Mouse (Mus musculus) activated CD4-positive, CD25-positive, alpha-beta regulatory T cell, adult 4 months (primary cell): Measurements from ENCODE around the gene Zswim3. TPM values are rescaled to one million over a fixed set of nuclear protein-coding genes. Genes with fewer than 3 reads are reported as not detected.
"Not testable (repeated sequence)": the region's sequence is repeated elsewhere in the genome, so short reads cannot be mapped to it uniquely, and the experiment has no call there.

Source experiments
- ATAC-seq: one replicate; pipeline ENCODE4 v1.8.0; 2017
- polyA plus RNA-seq, 2 experiments: library from polyadenylated mRNA; unstranded; fragments of 100-300 nt; shearing (Covaris generic); gene quantifications; one replicate each; pipeline ENCODE4 v1.2.1; 2017

The Zswim3 gene
- polyA plus RNA-seq, 2 experiments from 2014 or later = 3.8 to 5.4 TPM

- ATAC-seq = no peak
These were observed 8.7 kb downstream of the Zswim3 start for GRCm38 (mm10) chr2:164813557-164813956.

- ATAC-seq = no peak
These were observed 10.4 kb downstream of the Zswim3 start for GRCm38 (mm10) chr2:164815348-164815747.

- ATAC-seq = no peak
These were observed 10.9 kb downstream of the Zswim3 start for GRCm38 (mm10) chr2:164815821-164816220.

GRCm38 (mm10) chr2:164817206-164817605 lies 12.3 kb downstream of the Zswim3 start:
- no peak for ATAC-seq

- no peak for ATAC-seq
These were observed 12.8 kb downstream of the Zswim3 start for GRCm38 (mm10) chr2:164817703-164818102.

DNA sequence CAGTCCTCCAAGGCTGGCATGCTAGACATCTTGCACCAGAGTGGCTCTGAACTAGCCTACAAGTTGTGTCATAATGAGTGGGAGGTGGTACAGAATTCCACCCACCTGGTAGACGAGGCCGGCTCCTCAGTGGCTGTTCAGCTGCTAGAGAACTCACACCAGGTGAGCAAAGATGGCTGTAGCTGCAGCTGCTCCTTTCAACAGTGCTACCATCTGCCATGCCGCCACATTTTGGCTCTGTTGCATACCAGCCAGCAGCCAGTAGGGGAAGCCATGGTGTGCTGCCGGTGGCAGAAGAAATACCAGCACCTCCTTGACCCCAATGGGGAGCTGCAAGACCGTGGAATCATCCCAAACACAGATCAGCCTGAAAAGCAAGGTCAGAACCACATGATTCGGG lies 16.2 kb downstream of the Zswim3 start:
- no peak for ATAC-seq

DNA sequence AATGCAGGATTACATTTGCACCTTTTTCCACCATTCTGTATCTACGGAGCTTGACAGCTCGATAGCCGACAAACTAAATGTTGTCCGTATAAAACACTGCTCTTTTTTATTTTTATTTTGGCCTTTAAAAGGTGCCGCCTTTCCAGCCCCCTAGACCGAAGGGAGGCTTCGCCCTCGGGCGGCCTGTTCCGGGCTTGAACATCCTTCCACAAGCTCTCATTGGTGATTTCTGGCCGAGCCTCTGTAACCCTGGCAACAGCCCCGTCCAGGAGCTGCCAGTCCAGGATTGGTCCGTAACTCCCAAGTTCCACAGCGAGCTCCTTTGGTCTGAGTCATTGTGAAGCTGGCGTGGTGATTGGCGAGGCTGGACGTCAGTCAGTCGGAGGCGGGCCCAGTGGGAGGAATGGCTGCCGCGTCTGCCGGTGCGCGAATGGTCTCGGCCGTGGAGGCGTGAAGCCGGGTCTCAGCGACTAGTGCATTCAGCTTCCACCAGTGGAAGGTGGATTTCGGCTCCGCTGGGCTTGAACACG lies 17.8 kb downstream of the Zswim3 start, which contains the start of gene Zswim1:
TSS of gene Zswim1 (plus strand) at position 51 of the 530 bp plus-strand sequence.
- peak; percentile 100 for ATAC-seq

- no peak for ATAC-seq
These were observed 18.3 kb downstream of the Zswim3 start for GRCm38 (mm10) chr2:164823181-164823585.

DNA sequence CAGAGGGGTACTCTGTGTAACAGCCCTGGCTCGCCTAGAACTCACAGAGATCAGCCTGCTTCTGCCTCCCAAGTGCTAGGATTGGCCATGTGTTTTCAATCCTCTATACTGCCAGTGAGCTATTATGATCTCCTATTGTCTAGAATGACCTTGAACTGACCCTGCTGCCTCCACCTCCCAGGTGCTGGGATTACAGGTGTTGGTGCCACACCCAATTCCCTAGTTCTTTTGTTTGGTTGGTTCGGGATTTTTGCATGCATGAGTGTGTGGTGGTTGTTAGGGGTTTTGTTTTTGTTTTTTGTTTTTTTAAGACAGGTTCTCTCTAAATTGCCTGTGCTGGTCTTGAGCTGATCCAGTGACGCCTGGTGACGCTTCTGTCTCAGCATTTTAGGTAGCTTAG lies 19.1 kb downstream of the Zswim3 start:
- ATAC-seq = no peak

- ATAC-seq = no peak
These were observed 20.6 kb downstream of the Zswim3 start for GRCm38 (mm10) chr2:164825521-164825920.

GRCm38 (mm10) chr2:164827146-164827850 lies 22.4 kb downstream of the Zswim3 start:
- no peak for ATAC-seq

- ATAC-seq = no peak
These were observed 23.5 kb downstream of the Zswim3 start, which contains the start of gene Spata25 for GRCm38 (mm10) chr2:164828437-164828836. TSS of gene Spata25 (minus strand) at chr2:164828537.

GRCm38 (mm10) chr2:164829090-164829489 lies 24.2 kb downstream of the Zswim3 start:
- no peak for ATAC-seq

DNA sequence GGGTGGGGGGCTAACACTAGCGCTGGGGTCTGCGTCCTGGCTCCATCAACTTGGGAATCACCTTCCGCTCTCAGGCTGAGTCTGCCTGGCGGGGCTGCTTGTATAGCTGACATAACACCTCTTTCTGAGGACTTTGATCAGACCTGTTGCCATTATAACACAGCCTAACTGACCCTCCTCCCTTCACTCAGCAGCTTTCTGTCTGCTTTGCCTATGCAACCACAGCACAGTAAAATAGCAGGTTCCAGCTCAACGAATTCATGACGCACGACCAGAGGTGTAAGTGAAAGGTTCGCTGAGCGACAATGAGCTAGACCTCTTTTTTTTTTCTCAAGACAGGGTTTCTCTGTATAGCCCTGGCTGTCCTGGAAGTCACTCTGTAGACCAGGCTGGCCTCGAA lies 26.1 kb downstream of the Zswim3 start:
- no peak for ATAC-seq

- ATAC-seq = no peak
These were observed 27.3 kb downstream of the Zswim3 start for GRCm38 (mm10) chr2:164832032-164832747.

DNA sequence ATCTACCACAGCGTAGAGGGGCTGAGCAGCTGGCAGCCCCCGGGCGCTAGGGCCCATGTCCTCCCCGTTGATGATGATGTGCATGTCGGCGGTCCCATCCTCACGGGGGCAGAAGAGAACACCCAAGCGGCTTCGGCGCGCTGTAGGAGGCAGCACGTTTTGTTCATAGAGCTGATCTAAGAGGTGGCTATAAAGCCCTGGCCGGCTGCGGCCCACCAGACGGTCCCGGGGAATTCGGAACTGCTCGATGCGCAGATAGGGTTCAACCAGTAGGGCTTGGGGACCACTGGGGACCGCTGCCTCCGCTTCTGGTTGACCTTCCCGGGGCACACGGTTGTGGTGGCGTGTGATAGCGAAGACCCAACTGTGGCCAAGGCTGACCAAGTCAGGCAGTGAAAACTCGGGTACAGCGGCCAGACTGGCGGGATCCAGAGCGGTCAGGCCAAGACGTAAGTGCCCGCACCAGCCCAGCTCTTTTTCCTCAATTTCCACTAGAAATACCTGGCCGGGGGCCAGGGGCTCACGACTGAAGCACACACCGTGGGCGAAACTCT lies 27.9 kb downstream of the Zswim3 start, which contains the start of gene Ctsa:
TSS of gene Ctsa (plus strand) at position 126 of the 554 bp plus-strand sequence.
- ATAC-seq = peak; percentile 81

DNA sequence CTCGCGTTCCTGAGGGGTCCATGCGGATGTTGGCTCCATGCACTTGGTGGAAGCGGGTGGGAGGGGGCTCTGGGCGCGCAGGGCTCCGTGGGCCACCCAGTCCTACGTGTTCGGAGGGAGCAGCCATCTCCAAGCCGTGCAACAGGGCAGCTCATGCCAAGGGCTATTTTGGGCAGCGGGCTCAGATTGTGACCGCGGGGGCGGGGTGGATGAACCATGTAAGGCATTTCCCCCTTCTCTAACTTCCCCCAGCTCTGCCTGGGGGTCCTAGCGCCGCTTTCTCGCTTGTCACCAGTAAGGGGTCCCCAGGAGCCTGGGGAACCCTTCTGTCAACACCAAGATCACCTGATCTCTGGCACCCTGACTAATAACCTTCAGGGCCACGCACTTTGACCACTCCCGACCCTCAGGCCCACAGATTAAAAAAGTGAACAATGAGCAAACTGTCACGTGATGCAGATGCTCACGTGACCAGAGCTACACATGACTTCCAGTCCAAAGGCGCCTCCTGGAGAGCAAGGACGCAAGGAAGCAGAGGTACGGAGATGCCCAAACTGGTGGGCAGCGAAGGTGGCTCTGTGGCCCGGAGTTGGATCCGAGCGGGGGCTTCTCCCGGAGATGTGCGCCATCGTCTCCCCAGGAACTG lies 28.5 kb downstream of the Zswim3 start, which contains the start of gene Neurl2:
TSS of gene Neurl2 (minus strand) at position 143 of the 646 bp plus-strand sequence.
- ATAC-seq = peak; percentile 53

GRCm38 (mm10) chr2:164834531-164834930 lies 29.6 kb downstream of the Zswim3 start:
- peak; percentile 21 for ATAC-seq

- no peak for ATAC-seq
These were observed 30.3 kb downstream of the Zswim3 start for GRCm38 (mm10) chr2:164835164-164835563.

- ATAC-seq = no peak
These were observed 40.9 kb downstream of the Zswim3 start for GRCm38 (mm10) chr2:164845782-164846181.

GRCm38 (mm10) chr2:164850061-164850460 lies 45.2 kb downstream of the Zswim3 start:
- ATAC-seq = peak; percentile 94

GRCm38 (mm10) chr2:164855572-164855971 lies 50.7 kb downstream of the Zswim3 start:
- ATAC-seq = not testable (repeated sequence)
